Mouse (Mus musculus): ENCODE results near the gene Macrod1. TPM values are rescaled to one million over a fixed set of nuclear protein-coding genes. Genes with fewer than 3 reads are reported as not detected.
A peak's percentile ranks its signal among the peaks of the same experiment; 100 is the strongest.

The Macrod1 gene
- polyA plus RNA-seq, 1 experiment from 2014 or later: 11.0 TPM

DNA sequence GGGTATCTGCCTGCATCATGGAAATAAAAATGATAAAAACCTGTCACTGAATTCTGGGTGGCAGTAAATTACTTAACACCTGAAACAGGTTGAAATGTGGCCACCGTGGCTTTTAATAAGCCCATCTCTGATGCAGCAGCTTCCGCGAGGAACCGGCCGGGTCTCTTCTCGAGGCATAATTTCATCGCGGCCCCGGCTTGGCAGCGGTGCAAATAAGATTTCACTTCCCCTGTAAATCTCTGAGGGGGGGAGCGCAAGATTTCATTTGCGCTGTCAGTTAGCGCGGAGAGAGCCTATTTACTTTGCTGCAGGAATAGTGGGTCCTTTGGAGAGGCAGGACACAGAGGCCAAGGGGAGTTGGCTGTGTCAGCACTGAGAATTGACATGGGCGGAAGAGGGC, 28.1 kb downstream of the Macrod1 start:
- Histone ChIP-seq H3K27me3 (ENCODE audit: insufficient read depth, low read length) (peaks cover 10% of the 10 kb centered on the region; the same call in 1 of the 2 replicates), H3K4me2 (no peak overlapping the region), H3K4me1 (ENCODE audit: insufficient read depth) (no peaks in the 10 kb centered on the region), H3K9me3 (ENCODE audit: low read depth, low read length) (no peaks in the 10 kb centered on the region), H3K36me3 (ENCODE audit: insufficient read depth) (no peaks in the 10 kb centered on the region), H3K27ac (ENCODE audit: low read depth) (no peak overlapping the region), H3K9ac (no peak overlapping the region), H3K4me3 (ENCODE audit: low read depth, low read length) (no peak overlapping the region)
- 53% methylated on average over 15 of the region's 15 CpGs for WGBS
- DNase-seq (peak; percentile 45), ATAC-seq (ENCODE audit: insufficient read depth) (no peak)
- TF ChIP-seq CTCF (IDR thresholded peaks at IDR 0.05; ENCODE audit: low read depth): no peak

DNA sequence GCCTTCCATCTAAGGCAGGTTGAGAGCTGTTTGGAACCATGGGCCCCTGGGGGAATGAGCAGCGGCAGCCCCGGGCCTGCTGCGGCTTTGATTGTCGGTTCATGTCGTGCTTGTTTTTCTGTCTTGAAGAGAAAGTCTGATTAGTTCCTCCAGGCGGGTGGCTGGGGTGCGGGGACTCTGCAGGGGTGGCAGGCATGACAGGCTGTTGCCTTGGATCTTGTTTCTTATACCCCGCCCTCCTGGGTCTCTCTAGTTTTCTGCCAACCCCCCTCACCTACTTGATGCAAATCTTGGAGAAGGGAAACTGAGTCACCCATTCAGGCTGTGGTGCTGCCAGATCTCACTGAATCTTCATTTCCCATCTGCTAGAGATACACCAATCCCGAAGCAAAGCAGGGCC, 31.9 kb downstream of the Macrod1 start:
- Histone ChIP-seq H3K9ac (no peak overlapping the region), H3K27me3 (ENCODE audit: insufficient read depth, low read length) (0 out of 2 replicates have a peak, but pooled peaks cover 7% of the 10 kb centered on the region), H3K9me3 (ENCODE audit: low read depth, low read length) (no peaks in the 10 kb centered on the region), H3K36me3 (ENCODE audit: insufficient read depth) (no peaks in the 10 kb centered on the region), H3K4me1 (ENCODE audit: insufficient read depth) (0 out of 2 replicates have a peak, but pooled peaks cover 2% of the 10 kb centered on the region), H3K27ac (ENCODE audit: low read depth) (no peak overlapping the region), H3K4me2 (no peak overlapping the region), H3K4me3 (ENCODE audit: low read depth, low read length) (no peak overlapping the region)
- DNase-seq (no peak), ATAC-seq (ENCODE audit: insufficient read depth) (no peak)
- no peak for TF ChIP-seq CTCF (IDR thresholded peaks at IDR 0.05; ENCODE audit: low read depth)
- 24% methylated on average over 9 of the region's 9 CpGs for WGBS

DNA sequence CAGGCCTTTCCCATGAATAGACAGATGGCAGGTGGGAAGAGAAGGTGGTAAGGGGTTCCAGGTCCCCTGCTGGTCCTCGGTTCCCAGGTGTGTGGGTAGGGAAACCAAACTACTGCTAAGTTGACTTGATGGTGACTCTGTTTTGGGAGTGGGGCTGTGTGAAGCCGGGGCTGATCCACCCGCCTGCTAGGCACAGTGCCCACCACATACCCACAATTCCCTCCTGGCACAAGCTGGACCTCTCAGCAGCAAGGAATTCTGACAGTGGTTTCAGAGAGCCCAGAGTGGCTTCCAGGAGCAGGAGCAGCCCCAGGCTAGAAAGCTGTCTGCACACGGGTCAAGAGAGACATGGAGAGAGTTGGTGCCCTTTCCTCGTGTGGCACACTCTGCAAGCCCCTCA, 32.4 kb downstream of the Macrod1 start:
- H3K4me1 ChIP-seq (ENCODE audit: insufficient read depth): 0 out of 2 replicates have a peak, but pooled peaks cover 2% of the 10 kb centered on the region

DNA sequence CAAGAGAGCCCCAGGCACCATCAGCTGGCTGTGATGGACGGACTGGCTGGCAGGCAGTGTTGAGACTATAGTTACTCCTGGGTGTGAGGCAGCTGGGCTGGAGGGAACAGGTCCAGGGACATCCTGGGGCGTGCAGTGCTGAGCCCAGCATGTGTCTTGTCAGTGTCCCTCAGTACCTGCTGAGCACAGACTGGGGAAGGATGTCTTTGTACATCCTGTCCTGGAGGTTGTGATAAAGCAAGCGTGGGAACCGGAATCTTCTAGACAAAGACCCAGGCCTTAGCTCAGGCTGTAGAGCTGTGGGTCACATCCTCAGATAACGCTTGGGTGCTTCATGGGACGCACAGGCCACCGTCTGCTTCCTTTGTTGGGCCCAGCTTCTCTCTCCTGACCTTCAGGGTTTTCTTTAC, 33.2 kb downstream of the Macrod1 start:
- WGBS: 58% methylated on average over 7 of the region's 7 CpGs
- Histone ChIP-seq H3K4me2 (no peak overlapping the region), H3K4me3 (ENCODE audit: low read depth, low read length) (no peak overlapping the region), H3K9ac (no peak overlapping the region), H3K36me3 (ENCODE audit: insufficient read depth) (no peaks in the 10 kb centered on the region), H3K4me1 (ENCODE audit: insufficient read depth) (0 out of 2 replicates have a peak, but pooled peaks cover 2% of the 10 kb centered on the region), H3K27ac (ENCODE audit: low read depth) (no peak overlapping the region), H3K27me3 (ENCODE audit: insufficient read depth, low read length) (0 out of 2 replicates have a peak, but pooled peaks cover 7% of the 10 kb centered on the region), H3K9me3 (ENCODE audit: low read depth, low read length) (no peaks in the 10 kb centered on the region)
- no peak for ATAC-seq (ENCODE audit: insufficient read depth)
- DNase-seq: no peak
- no peak for TF ChIP-seq CTCF (IDR thresholded peaks at IDR 0.05; ENCODE audit: low read depth)

More for the DNA sequence above, 32.4 kb downstream of the Macrod1 start:
- Histone ChIP-seq H3K27me3 (ENCODE audit: insufficient read depth, low read length) (0 out of 2 replicates have a peak, but pooled peaks cover 7% of the 10 kb centered on the region), H3K27ac (ENCODE audit: low read depth) (no peak overlapping the region), H3K9ac (no peak overlapping the region), H3K9me3 (ENCODE audit: low read depth, low read length) (no peaks in the 10 kb centered on the region), H3K4me2 (no peak overlapping the region), H3K4me3 (ENCODE audit: low read depth, low read length) (no peak overlapping the region), H3K36me3 (ENCODE audit: insufficient read depth) (no peaks in the 10 kb centered on the region)
- no peak for TF ChIP-seq CTCF (IDR thresholded peaks at IDR 0.05; ENCODE audit: low read depth)
- no peak for ATAC-seq (ENCODE audit: insufficient read depth)
- no peak for DNase-seq
- 68% methylated on average over 5 of the region's 5 CpGs for WGBS

DNA sequence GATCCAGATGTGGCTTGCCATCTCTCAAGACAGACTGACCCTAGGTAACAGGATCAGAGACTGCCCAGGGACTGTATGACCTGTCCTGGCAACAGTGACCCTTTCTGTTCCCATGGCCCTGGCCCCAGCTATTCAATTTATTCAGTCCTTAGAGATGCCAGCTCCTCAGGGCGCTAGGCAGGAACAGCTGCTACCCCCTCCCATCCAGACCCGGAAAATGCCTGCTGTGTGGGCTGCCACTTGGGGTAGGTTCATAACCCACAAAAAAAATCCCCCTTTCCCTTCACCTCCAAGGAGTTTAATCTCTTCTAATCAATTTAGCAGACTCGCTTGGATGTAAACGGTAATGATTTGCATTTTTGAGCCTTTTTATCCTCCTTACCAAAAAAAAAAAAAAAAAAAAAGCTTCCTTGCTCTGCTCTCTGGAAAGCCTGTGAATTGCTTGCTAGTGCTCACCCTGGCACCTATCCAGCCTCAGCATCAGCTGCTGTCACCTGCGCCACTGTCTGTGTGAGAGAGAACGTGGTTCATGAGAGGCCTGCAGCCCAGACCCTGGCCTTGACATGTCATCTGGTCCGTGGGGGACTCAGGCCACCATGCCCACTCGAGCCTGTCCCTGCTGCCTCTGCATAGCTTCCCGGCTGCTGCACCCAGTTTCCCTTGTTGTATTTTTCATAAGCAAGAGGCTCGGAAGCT, 33.9 kb downstream of the Macrod1 start:
- ATAC-seq (ENCODE audit: insufficient read depth) (no peak), DNase-seq (no peak)
- no peak overlapping the region for H3K4me3 ChIP-seq (ENCODE audit: low read depth, low read length)
- no peak overlapping the region for H3K9ac ChIP-seq
- WGBS: 28% methylated on average over 10 of the region's 10 CpGs
- H3K9me3 ChIP-seq (ENCODE audit: low read depth, low read length): no peaks in the 10 kb centered on the region
- H3K36me3 ChIP-seq (ENCODE audit: insufficient read depth): no peaks in the 10 kb centered on the region
- no peak for TF ChIP-seq CTCF (IDR thresholded peaks at IDR 0.05; ENCODE audit: low read depth)
- H3K27me3 ChIP-seq (ENCODE audit: insufficient read depth, low read length): 0 out of 2 replicates have a peak, but pooled peaks cover 7% of the 10 kb centered on the region
- H3K4me1 ChIP-seq (ENCODE audit: insufficient read depth): 0 out of 2 replicates have a peak, but pooled peaks cover 2% of the 10 kb centered on the region
- H3K27ac ChIP-seq (ENCODE audit: low read depth): no peak overlapping the region
- no peak overlapping the region for H3K4me2 ChIP-seq

DNA sequence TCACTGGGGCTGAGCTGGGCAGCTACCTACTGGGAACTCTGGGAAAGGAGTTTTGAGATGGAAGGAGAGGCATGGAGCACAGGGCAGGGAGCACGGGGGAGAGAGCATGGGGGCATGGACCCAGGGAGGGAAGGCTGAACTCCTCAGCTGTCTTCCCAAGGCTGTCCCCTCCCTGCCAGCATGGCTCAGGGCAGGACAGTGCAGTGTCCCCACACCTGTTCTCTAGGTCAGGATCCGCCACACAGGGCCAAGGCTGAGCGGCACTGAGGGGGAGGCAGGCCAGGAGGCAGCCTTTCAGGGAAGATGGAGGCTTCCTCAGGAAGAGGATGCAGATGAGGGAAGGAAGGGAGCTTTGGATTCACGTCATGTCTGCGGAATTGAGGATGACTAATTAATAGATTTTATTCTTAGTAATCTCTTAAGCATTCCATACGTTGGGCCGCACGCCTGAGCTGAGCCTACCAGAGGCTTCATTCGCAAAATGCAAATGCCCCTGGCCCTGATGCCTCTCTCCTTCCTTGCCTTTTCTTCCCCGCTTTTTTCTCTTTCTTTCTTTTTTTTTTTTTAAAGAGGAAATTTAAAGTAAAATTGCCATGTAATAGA, 34.9 kb downstream of the Macrod1 start:
- Histone ChIP-seq H3K4me2 (no peak overlapping the region), H3K4me1 (ENCODE audit: insufficient read depth) (0 out of 2 replicates have a peak, but pooled peaks cover 2% of the 10 kb centered on the region), H3K27me3 (ENCODE audit: insufficient read depth, low read length) (peaks cover 14% of the 10 kb centered on the region; the same call in 1 of the 2 replicates), H3K27ac (ENCODE audit: low read depth) (no peak overlapping the region), H3K36me3 (ENCODE audit: insufficient read depth) (no peaks in the 10 kb centered on the region), H3K9ac (no peak overlapping the region), H3K9me3 (ENCODE audit: low read depth, low read length) (no peaks in the 10 kb centered on the region), H3K4me3 (ENCODE audit: low read depth, low read length) (no peak overlapping the region)
- 63% methylated on average over 10 of the region's 10 CpGs for WGBS
- ATAC-seq (ENCODE audit: insufficient read depth) (peak; percentile 48; the same call in 1 of the 2 replicates), DNase-seq (no peak)
- TF ChIP-seq CTCF (IDR thresholded peaks at IDR 0.05; ENCODE audit: low read depth): no peak

DNA sequence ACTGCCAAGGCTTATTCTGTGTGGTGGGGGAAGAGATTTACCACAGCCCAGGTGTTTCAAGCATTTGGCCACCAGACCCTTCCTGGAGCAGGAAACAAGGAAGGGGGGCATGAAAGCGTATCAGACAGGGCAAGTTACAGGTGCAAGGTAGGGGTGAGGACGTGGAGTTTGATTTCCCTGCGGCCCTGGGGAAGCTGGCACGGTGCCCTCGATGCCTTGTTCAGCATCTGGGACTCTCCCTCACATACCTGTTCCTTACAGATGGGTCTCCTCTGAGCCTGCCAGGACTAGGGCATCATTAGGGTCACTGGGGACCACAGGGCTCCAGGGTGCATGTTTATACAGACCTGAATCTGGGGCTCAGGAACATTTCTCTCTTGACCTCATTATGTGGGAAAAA, 36.1 kb downstream of the Macrod1 start:
- no peak overlapping the region for H3K27ac ChIP-seq (ENCODE audit: low read depth)
- WGBS: 78% methylated on average over 5 of the region's 5 CpGs
- H3K9me3 ChIP-seq (ENCODE audit: low read depth, low read length): no peaks in the 10 kb centered on the region
- H3K36me3 ChIP-seq (ENCODE audit: insufficient read depth): no peaks in the 10 kb centered on the region
- 0 out of 2 replicates have a peak, but pooled peaks cover 2% of the 10 kb centered on the region for H3K4me1 ChIP-seq (ENCODE audit: insufficient read depth)
- no peak for ATAC-seq (ENCODE audit: insufficient read depth)
- DNase-seq: no peak
- H3K4me2 ChIP-seq: no peak overlapping the region
- H3K4me3 ChIP-seq (ENCODE audit: low read depth, low read length): no peak overlapping the region
- H3K9ac ChIP-seq: no peak overlapping the region
- TF ChIP-seq CTCF (IDR thresholded peaks at IDR 0.05; ENCODE audit: low read depth): no peak
- peaks cover 16% of the 10 kb centered on the region; the same call in 1 of the 2 replicates for H3K27me3 ChIP-seq (ENCODE audit: insufficient read depth, low read length)
